Mouse (Mus musculus): ENCODE measurements around the gene Sesn3.

GRCm38 (mm10) chr9:14379769-14380385 is 105.0 kb downstream of the Sesn3 start:
- TF ChIP-seq CTCF (IDR thresholded peaks at IDR 0.05; ENCODE audit: borderline replicate concordance, control insufficient read depth, extremely low read depth, insufficient read depth, low read length, poor library complexity) (no peak), POLR2A (IDR thresholded peaks at IDR 0.05; ENCODE audit: control insufficient read depth, extremely low read depth, insufficient read depth, low read length, poor library complexity) (no peak)

Measured in thymus, adult 2 months (tissue).